Mouse (Mus musculus): ENCODE results near the gene Olfr765. TPM values are rescaled to one million over a fixed set of nuclear protein-coding genes. Genes with fewer than 3 reads are reported as not detected.
A peak's percentile ranks its signal among the peaks of the same experiment; 100 is the strongest.
"Not testable (repeated sequence)": the region's sequence is repeated elsewhere in the genome, so short reads cannot be mapped to it uniquely, and the experiment has no call there.

Olfr765 gene
- polyA plus RNA-seq, 1 experiment from 2014 or later = not detected

DNA sequence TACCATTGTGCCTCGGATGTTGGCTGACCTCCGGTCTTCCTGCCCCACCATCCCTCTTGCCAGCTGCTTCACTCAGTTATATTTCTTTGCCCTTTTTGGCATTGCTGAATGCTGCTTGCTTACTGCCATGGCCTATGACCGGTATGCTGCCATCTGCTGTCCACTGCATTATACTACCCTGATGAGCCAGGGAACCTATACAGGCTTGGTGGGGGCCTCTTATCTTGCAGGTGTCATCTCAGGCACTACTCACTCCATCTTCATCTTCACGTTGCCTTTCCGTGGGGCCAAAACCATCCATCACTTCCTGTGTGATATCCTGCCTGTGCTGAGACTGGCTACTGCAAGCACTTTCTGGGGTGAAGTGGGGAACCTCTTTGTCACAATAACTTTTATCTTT, 38.3 kb downstream of the Olfr765 start:
- H3K9ac ChIP-seq (ENCODE audit: low read length); H3K9me3 ChIP-seq (ENCODE audit: control insufficient read depth, low read length); H3K4me1 ChIP-seq (replicated peaks; ENCODE audit: control insufficient read depth, insufficient read depth, low read length); H3K4me2 ChIP-seq (ENCODE audit: low read depth, low read length); H3K36me3 ChIP-seq (ENCODE audit: control insufficient read depth, insufficient read depth, low read length); H3K4me3 ChIP-seq (ENCODE audit: low read length); H3K27ac ChIP-seq (ENCODE audit: low read length); H3K27me3 ChIP-seq (ENCODE audit: control insufficient read depth, insufficient read depth, low read depth, low read length): not testable (repeated sequence)
- peak; percentile 34; the same call in 1 of the 2 replicates for ATAC-seq (ENCODE audit: low read depth)
- WGBS = 54% methylated on average over 2 of the region's 5 CpGs

- no peaks in the 10 kb centered on the region for H3K36me3 ChIP-seq (ENCODE audit: control insufficient read depth, insufficient read depth, low read length)
- H3K4me3 ChIP-seq (ENCODE audit: low read length) = no peak within 1 kb of the TSS
- ATAC-seq (ENCODE audit: low read depth) = no peak
- WGBS = 48% methylated on average over 2 of the region's 2 CpGs
- H3K4me1 ChIP-seq (replicated peaks; ENCODE audit: control insufficient read depth, insufficient read depth, low read length) = no peaks in the 10 kb centered on the region
- H3K27me3 ChIP-seq (ENCODE audit: control insufficient read depth, insufficient read depth, low read depth, low read length) = no peaks in the 10 kb centered on the region
- H3K9me3 ChIP-seq (ENCODE audit: control insufficient read depth, low read length) = peaks cover 2% of the 10 kb centered on the region; the same call in 1 of the 2 replicates
- H3K9ac ChIP-seq (ENCODE audit: low read length) = no peak within 1 kb of the TSS
- H3K4me2 ChIP-seq (ENCODE audit: low read depth, low read length) = no peak within 1 kb of the TSS
- H3K27ac ChIP-seq (ENCODE audit: low read length) = no peak within 1 kb of the TSS
These were observed 39.4 kb downstream of the Olfr765 start, which contains the start of gene Olfr763 for GRCm38 (mm10) chr10:129010288-129010841. TSS of gene Olfr763 (plus strand) at chr10:129010791.

DNA sequence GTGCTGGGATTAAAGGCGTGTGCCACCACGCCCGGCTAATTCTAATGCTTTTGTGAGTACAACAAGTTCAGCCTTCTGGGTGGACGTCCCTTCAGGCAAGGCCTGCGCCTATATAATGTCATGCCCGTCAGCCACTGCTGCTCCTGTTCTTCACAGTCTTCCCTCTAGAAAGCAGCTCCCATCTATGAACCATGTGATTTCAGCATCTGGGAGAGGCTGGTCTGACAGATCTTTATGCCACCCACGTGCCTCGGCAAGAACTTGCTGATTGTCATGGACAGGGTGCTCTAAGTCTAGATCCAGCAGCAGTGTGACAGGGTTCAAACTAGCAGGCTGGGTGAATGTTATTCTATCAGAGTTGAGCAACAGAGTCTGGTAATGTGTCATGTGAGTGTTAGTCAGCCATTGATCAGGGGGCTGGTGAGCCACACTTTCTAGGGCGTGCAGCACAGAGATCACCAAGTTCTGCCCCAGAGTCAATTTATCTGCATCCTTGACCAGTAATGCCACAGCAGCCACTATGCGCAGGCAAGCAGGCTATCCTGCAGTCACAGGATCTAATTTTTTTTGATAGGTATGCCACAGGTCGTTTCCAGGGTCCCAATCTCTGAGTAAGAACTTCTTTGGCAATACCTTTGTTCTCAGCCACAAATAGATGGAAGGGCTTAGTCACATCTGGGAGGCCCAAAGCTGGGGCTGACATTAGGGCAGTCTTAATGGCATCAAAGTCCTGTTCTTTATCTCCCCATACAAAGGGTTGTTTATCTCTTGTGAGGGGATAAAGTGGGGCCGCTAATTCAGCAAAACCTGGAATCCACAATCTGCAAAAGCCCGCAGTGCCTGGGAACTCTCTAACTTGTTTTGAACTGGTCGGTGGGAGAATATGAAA, 45.5 kb downstream of the Olfr765 start:
- no peak overlapping the region for H3K27ac ChIP-seq (ENCODE audit: low read length)
- H3K4me2 ChIP-seq (ENCODE audit: low read depth, low read length) = no peak overlapping the region
- H3K4me1 ChIP-seq (replicated peaks; ENCODE audit: control insufficient read depth, insufficient read depth, low read length) = no peaks in the 10 kb centered on the region
- no peak overlapping the region for H3K9ac ChIP-seq (ENCODE audit: low read length)
- H3K27me3 ChIP-seq (ENCODE audit: control insufficient read depth, insufficient read depth, low read depth, low read length) = no peaks in the 10 kb centered on the region
- H3K9me3 ChIP-seq (ENCODE audit: control insufficient read depth, low read length) = peaks cover 2% of the 10 kb centered on the region; the same call in 1 of the 2 replicates
- no peaks in the 10 kb centered on the region for H3K36me3 ChIP-seq (ENCODE audit: control insufficient read depth, insufficient read depth, low read length)
- H3K4me3 ChIP-seq (ENCODE audit: low read length) = no peak overlapping the region
- 75% methylated on average over 14 of the region's 14 CpGs for WGBS
- ATAC-seq (ENCODE audit: low read depth) = no peak

- Histone ChIP-seq H3K9me3 (ENCODE audit: control insufficient read depth, low read length) (no peaks in the 10 kb centered on the region), H3K9ac (ENCODE audit: low read length) (no peak overlapping the region), H3K27ac (ENCODE audit: low read length) (no peak overlapping the region), H3K4me1 (replicated peaks; ENCODE audit: control insufficient read depth, insufficient read depth, low read length) (no peaks in the 10 kb centered on the region), H3K27me3 (ENCODE audit: control insufficient read depth, insufficient read depth, low read depth, low read length) (no peaks in the 10 kb centered on the region), H3K4me2 (ENCODE audit: low read depth, low read length) (no peak overlapping the region), H3K4me3 (ENCODE audit: low read length) (no peak overlapping the region), H3K36me3 (ENCODE audit: control insufficient read depth, insufficient read depth, low read length) (no peaks in the 10 kb centered on the region)
- ATAC-seq (ENCODE audit: low read depth) = no peak
- WGBS = 70% methylated on average over 4 of the region's 4 CpGs
These were observed 53.2 kb downstream of the Olfr765 start for GRCm38 (mm10) chr10:128996523-128997040.

DNA sequence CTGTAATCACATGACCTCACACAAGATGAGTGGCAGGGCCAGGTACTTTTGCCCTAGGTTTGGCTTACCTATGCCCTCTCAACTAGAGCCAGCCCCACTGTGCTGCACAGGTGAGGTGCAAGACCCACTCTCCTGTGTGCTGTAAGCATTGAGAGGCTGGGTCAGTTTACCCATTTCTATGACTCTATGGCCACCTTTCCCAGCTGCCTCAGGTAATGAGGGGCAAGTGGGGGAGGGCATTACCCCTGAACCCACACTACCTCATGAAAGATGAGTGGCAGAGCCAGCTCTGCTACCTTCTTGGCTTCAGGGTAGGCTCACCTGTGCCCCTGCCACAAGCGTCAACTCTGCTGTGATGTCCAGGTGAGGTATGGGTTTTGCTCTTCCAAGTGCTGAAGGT, 54.0 kb downstream of the Olfr765 start:
- H3K4me1 ChIP-seq (replicated peaks; ENCODE audit: control insufficient read depth, insufficient read depth, low read length) = no peaks in the 10 kb centered on the region
- H3K4me3 ChIP-seq (ENCODE audit: low read length) = no peak overlapping the region
- H3K4me2 ChIP-seq (ENCODE audit: low read depth, low read length) = no peak overlapping the region
- no peaks in the 10 kb centered on the region for H3K27me3 ChIP-seq (ENCODE audit: control insufficient read depth, insufficient read depth, low read depth, low read length)
- no peaks in the 10 kb centered on the region for H3K36me3 ChIP-seq (ENCODE audit: control insufficient read depth, insufficient read depth, low read length)
- no peaks in the 10 kb centered on the region for H3K9me3 ChIP-seq (ENCODE audit: control insufficient read depth, low read length)
- H3K27ac ChIP-seq (ENCODE audit: low read length) = no peak overlapping the region
- ATAC-seq (ENCODE audit: low read depth) = no peak
- 95% methylated on average over 1 of the region's 1 CpGs for WGBS
- H3K9ac ChIP-seq (ENCODE audit: low read length) = no peak overlapping the region

Other genes starting within 250 kb of the Olfr765 start
- 56.0 and 56.7 TPM in 2 replicates for gene Dnajc14, start 245.9 kb downstream of the Olfr765 start, polyA plus RNA-seq (2015; fragmentation: Nextera tagmentation; extraction: Ambion mirVana)
- 18.2 and 18.4 TPM in 2 replicates for gene Tmem198b, start 245.6 kb downstream of the Olfr765 start, polyA plus RNA-seq (2015; fragmentation: Nextera tagmentation; extraction: Ambion mirVana)
- 186 and 212 TPM in 2 replicates for gene Sarnp, start 232.7 kb downstream of the Olfr765 start, polyA plus RNA-seq (2015; fragmentation: Nextera tagmentation; extraction: Ambion mirVana)
- 76.6 and 86.4 TPM in 2 replicates for gene Ormdl2, start 228.4 kb downstream of the Olfr765 start, polyA plus RNA-seq (2015; fragmentation: Nextera tagmentation; extraction: Ambion mirVana)
- 3.0 and 3.1 TPM in 2 replicates for gene Gdf11, start 158.3 kb downstream of the Olfr765 start, polyA plus RNA-seq (2015; fragmentation: Nextera tagmentation; extraction: Ambion mirVana)
- 568 and 590 TPM in 2 replicates for gene Cd63, start 149.0 kb downstream of the Olfr765 start, polyA plus RNA-seq (2015; fragmentation: Nextera tagmentation; extraction: Ambion mirVana)
- gene Rdh5, start 127.1 kb downstream of the Olfr765 start, polyA plus RNA-seq (2015; fragmentation: Nextera tagmentation; extraction: Ambion mirVana) = 16.0 and 24.8 TPM in 2 replicates
- gene Bloc1s1, start 126.0 kb downstream of the Olfr765 start, polyA plus RNA-seq (2015; fragmentation: Nextera tagmentation; extraction: Ambion mirVana) = 213 and 216 TPM in 2 replicates
- gene Itga7, start 116.2 kb downstream of the Olfr765 start, polyA plus RNA-seq (2015; fragmentation: Nextera tagmentation; extraction: Ambion mirVana) = 8.5 and 12.2 TPM in 2 replicates
- 0.20 and 0.23 TPM in 2 replicates for gene Mettl7b, start 89.0 kb downstream of the Olfr765 start, polyA plus RNA-seq (2015; fragmentation: Nextera tagmentation; extraction: Ambion mirVana)
- gene Olfr9, start 60.6 kb downstream of the Olfr765 start, polyA plus RNA-seq (2015; fragmentation: Nextera tagmentation; extraction: Ambion mirVana) = not detected in 2 replicates
- gene Olfr763, start 39.2 kb downstream of the Olfr765 start, polyA plus RNA-seq (2015; fragmentation: Nextera tagmentation; extraction: Ambion mirVana) = not detected in 2 replicates
- gene Olfr764-ps1, start 10.1 kb downstream of the Olfr765 start, polyA plus RNA-seq (2015; fragmentation: Nextera tagmentation; extraction: Ambion mirVana) = not detected in 2 replicates
- not detected in 2 replicates for gene Olfr766-ps1, start 19.0 kb upstream of the Olfr765 start, polyA plus RNA-seq (2015; fragmentation: Nextera tagmentation; extraction: Ambion mirVana)
- not detected in 2 replicates for gene Olfr767, start 32.9 kb upstream of the Olfr765 start, polyA plus RNA-seq (2015; fragmentation: Nextera tagmentation; extraction: Ambion mirVana)
- gene Olfr768, start 49.4 kb upstream of the Olfr765 start, polyA plus RNA-seq (2015; fragmentation: Nextera tagmentation; extraction: Ambion mirVana) = not detected in 2 replicates
- not detected in 2 replicates for gene Olfr769, start 67.9 kb upstream of the Olfr765 start, polyA plus RNA-seq (2015; fragmentation: Nextera tagmentation; extraction: Ambion mirVana)
- not detected in 2 replicates for gene Olfr770, start 89.0 kb upstream of the Olfr765 start, polyA plus RNA-seq (2015; fragmentation: Nextera tagmentation; extraction: Ambion mirVana)
- gene Olfr771, start 114.8 kb upstream of the Olfr765 start, polyA plus RNA-seq (2015; fragmentation: Nextera tagmentation; extraction: Ambion mirVana) = not detected in 2 replicates
- gene Olfr772, start 127.9 kb upstream of the Olfr765 start, polyA plus RNA-seq (2015; fragmentation: Nextera tagmentation; extraction: Ambion mirVana) = not detected in 2 replicates
- gene Olfr773, start 137.4 kb upstream of the Olfr765 start, polyA plus RNA-seq (2015; fragmentation: Nextera tagmentation; extraction: Ambion mirVana) = not detected in 2 replicates
- not detected in 2 replicates for gene Olfr774, start 186.2 kb upstream of the Olfr765 start, polyA plus RNA-seq (2015; fragmentation: Nextera tagmentation; extraction: Ambion mirVana)
- not detected in 2 replicates for gene Olfr775, start 198.4 kb upstream of the Olfr765 start, polyA plus RNA-seq (2015; fragmentation: Nextera tagmentation; extraction: Ambion mirVana)
- not detected in 2 replicates for gene Olfr776, start 209.1 kb upstream of the Olfr765 start, polyA plus RNA-seq (2015; fragmentation: Nextera tagmentation; extraction: Ambion mirVana)
- not detected in 2 replicates for gene Olfr777, start 221.5 kb upstream of the Olfr765 start, polyA plus RNA-seq (2015; fragmentation: Nextera tagmentation; extraction: Ambion mirVana)

Measured in lung, embryonic 16.5 days (tissue).